Mouse (Mus musculus): ENCODE data around the gene Fignl1.

GRCm38 (mm10) chr11:11770691-11771090, 38.1 kb downstream of the Fignl1 start:
- TF ChIP-seq CTCF (IDR thresholded peaks at IDR 0.05; ENCODE audit: insufficient read depth, low read length), result no peak
- no peak for TF ChIP-seq POLR2A (IDR thresholded peaks at IDR 0.05; ENCODE audit: borderline replicate concordance, extremely low read depth, low read depth, low read length)

Data from lung, adult 2 months (tissue).